Mouse (Mus musculus) ES-E14 (cell line): ENCODE measurements at regions not wholly inside any gene's neighbourhood (a gene's known extent, or its start where the extent isn't known, plus 50 kb on each side); places are given as distances from the start of the nearest gene placed in this dataset.

Source experiments
- DNase-seq: peaks from one replicate; pipeline ENCODE4 v3.0.0-alpha.2; 2013; ENCODE audit warnings: low read depth, low spot score
- H3K27ac ChIP-seq: 2 replicates; pipeline ENCODE4 v1.5.1; 2012; ENCODE audit warnings: low read depth, mild to moderate bottlenecking, low read length, moderate library complexity, mixed read lengths; ENCODE audit not compliant: poor library complexity, insufficient read depth, severe bottlenecking
- H3K36me3 ChIP-seq: 2 replicates; pipeline ENCODE4 v1.6.1; 2012; ENCODE audit warnings: mild to moderate bottlenecking, low read length, moderate library complexity, mixed read lengths; ENCODE audit not compliant: control insufficient read depth, poor library complexity, insufficient read depth, severe bottlenecking
- H3K4me1 ChIP-seq, 2 experiments: fragments of 150-350 bp in 1 of 2; sonication (generic) in 1 of 2; 2 replicates each; pipeline ENCODE4 v1.6.1; 2012; ENCODE audit warnings: low read length in 2 of 2, mild to moderate bottlenecking in 1 of 2, mixed read lengths in 1 of 2; ENCODE audit not compliant: control insufficient read depth in 2 of 2, insufficient read depth in 2 of 2, poor library complexity in 1 of 2
- H3K4me3 ChIP-seq, 2 experiments: fragments of 150-350 bp in 1 of 2; sonication (generic) in 1 of 2; 2 replicates each; pipeline ENCODE4 v1.5.1; 2012; ENCODE audit warnings: low read length in 2 of 2, low read depth in 1 of 2, mild to moderate bottlenecking in 1 of 2, mixed read lengths in 1 of 2; ENCODE audit not compliant: insufficient read depth in 1 of 2, poor library complexity in 1 of 2, severe bottlenecking in 1 of 2
- H3K9ac ChIP-seq: 2 replicates; pipeline ENCODE4 v1.6.1; 2012; ENCODE audit warnings: low read depth, mild to moderate bottlenecking, low read length, mixed read lengths; ENCODE audit not compliant: poor library complexity, insufficient read depth, severe bottlenecking
- H3K9me3 ChIP-seq: fragments of 150-350 bp; sonication (generic); 2 replicates; pipeline ENCODE4 v1.6.1; 2012; ENCODE audit warnings: low read depth, mild to moderate bottlenecking, low read length; ENCODE audit not compliant: control insufficient read depth, insufficient read depth
- CHD2 ChIP-seq: IDR thresholded peaks from 2 replicates; pipeline ENCODE4 v1.6.1; 2014; ENCODE audit warnings: mild to moderate bottlenecking, low read depth, low read length, inconsistent platforms
- HCFC1 ChIP-seq: IDR thresholded peaks from 2 replicates; pipeline ENCODE4 v1.6.1; 2012; ENCODE audit warnings: low read length, inconsistent platforms, borderline replicate concordance; ENCODE audit not compliant: insufficient read depth
- MAFK ChIP-seq: IDR thresholded peaks from 2 replicates; pipeline ENCODE4 v1.6.1; 2014; ENCODE audit warnings: mild to moderate bottlenecking, low read depth, low read length, inconsistent platforms; ENCODE audit not compliant: insufficient read depth
- ZC3H11A ChIP-seq: IDR thresholded peaks from 2 replicates; pipeline ENCODE4 v1.6.1; 2012; ENCODE audit warnings: low read depth, mild to moderate bottlenecking, inconsistent platforms, low read length, borderline replicate concordance
- ZNF384 ChIP-seq: IDR thresholded peaks from 2 replicates; pipeline ENCODE4 v1.6.1; 2012; ENCODE audit warnings: low read depth, low read length, inconsistent platforms
- in situ Hi-C, 2 experiments: fragments of 600-800 bp; cut with MboI; formaldehyde crosslinking; loops; one replicate each; pipeline ENCODE4 v1.15.1; 2025; ENCODE audit warnings: low sequenced_read_pairs in 2 of 2, inconsistent platforms in 1 of 2; ENCODE audit not compliant: unreplicated experiment in 2 of 2

DNA sequence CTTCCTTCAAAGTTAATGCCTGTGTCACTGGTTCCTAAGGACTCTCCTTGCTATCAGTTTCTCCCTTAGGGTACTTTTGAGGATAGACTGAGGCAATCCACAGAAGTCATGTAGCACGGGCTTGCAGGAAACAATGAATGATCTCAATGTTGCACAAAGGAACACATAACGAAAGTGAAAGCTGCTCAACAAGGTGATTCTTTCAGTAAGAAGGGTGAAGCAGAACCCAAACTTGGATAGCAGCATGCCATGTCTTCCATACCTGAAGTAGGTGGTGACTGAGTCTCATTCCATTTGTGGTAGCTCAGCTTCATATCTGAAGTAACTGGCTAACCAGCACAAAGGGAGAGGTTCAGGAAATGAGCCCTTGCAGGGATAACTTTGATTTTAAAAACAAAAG is 325.7 kb downstream of the H2al1j start:
- DNase-seq = no peak
- Histone ChIP-seq H3K9ac (no peak overlapping the region), H3K4me3 (no peak overlapping the region), H3K9me3 (no peaks in the 10 kb centered on the region), H3K27ac (no peak overlapping the region), H3K36me3 (no peaks in the 10 kb centered on the region), H3K4me1 (no peaks in the 10 kb centered on the region)
- TF ChIP-seq MAFK = no peak
- TF ChIP-seq ZNF384 = no peak
- no peak for TF ChIP-seq ZC3H11A
- TF ChIP-seq HCFC1 = no peak
- no peak for TF ChIP-seq CHD2
- in situ Hi-C loops = loop anchor here in 1 of 2 experiments (25.0 kb wide), 1 partner anchor 434 kb away; no protein-coding TSS in a partner anchor

- no peaks in the 10 kb centered on the region for H3K4me1 ChIP-seq
- no peak overlapping the region for H3K4me3 ChIP-seq
- H3K9ac ChIP-seq = no peak overlapping the region
- TF ChIP-seq ZNF384 (no peak), CHD2 (no peak), MAFK (no peak), HCFC1 (no peak), ZC3H11A (no peak)
- no peak for DNase-seq
- H3K9me3 ChIP-seq = no peaks in the 10 kb centered on the region
- in situ Hi-C loops = loop anchor here in 1 of 2 experiments (25.0 kb wide), 1 partner anchor 432 kb away; no protein-coding TSS in a partner anchor
- no peak overlapping the region for H3K27ac ChIP-seq
- no peaks in the 10 kb centered on the region for H3K36me3 ChIP-seq
These were observed 327.4 kb downstream of the H2al1j start for GRCm38 (mm10) chrX:11654976-11655375.

DNA sequence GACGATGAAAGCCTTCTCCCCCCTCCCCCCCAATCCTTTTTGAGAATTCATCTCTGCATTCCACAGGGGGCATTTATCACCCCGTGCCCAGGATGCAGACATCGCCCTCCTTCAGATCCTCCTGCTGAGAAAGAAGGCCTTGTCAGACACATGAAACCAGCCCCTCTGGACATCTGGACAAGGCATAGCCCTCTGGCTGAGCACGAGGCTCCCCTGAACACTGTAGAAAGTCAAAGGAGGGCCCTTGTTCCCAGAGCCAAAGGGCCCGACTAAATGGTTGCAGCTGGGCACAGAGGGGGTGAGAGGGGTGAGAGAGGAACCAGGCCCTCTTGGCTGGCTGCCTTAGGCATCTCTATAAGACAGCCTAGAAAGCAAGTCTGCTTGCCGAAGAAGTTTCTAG is 327.8 kb downstream of the H2al1j start:
- Histone ChIP-seq H3K27ac (no peak overlapping the region), H3K4me1 (no peaks in the 10 kb centered on the region), H3K4me3 (no peak overlapping the region), H3K9ac (no peak overlapping the region), H3K9me3 (no peaks in the 10 kb centered on the region), H3K36me3 (no peaks in the 10 kb centered on the region)
- in situ Hi-C loops = loop anchor here in 1 of 2 experiments (25.0 kb wide), 1 partner anchor 432 kb away; no protein-coding TSS in a partner anchor
- DNase-seq = no peak
- no peak for TF ChIP-seq CHD2
- no peak for TF ChIP-seq MAFK

DNA sequence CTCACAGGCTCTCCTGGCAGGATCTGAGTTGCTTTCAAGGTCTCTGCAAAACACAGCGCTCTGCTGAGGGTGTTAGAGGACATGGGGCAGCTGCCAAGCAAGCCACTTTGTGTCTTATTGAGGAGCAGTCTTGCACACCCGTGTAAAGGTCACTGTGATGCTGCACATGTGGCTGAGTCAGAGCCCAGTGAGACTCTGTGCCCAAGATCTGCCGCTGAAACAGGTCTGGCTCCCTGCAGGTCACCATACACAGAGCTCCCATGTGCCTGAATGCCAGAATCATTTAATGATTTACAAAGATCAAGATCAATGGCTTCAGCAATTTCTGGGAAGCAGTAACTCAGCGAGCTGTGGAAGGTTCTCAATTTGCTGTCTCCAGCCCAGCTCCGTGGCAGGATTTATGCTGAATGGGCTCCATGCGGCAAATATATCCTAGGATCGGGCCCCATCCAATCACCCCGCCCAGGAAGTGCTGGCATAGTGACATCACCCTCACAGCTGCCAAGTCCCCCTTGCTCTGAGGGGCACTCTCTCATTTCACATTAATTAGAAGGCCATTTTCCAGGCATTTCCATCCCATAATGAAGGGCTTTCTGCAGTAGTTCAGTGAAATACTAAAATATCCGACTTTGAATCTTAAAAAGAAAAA is 330.1 kb downstream of the H2al1j start:
- no peaks in the 10 kb centered on the region for H3K9me3 ChIP-seq
- no peaks in the 10 kb centered on the region for H3K36me3 ChIP-seq
- H3K4me3 ChIP-seq = no peak overlapping the region
- TF ChIP-seq MAFK (no peak), HCFC1 (no peak), ZNF384 (no peak), CHD2 (no peak), ZC3H11A (no peak)
- in situ Hi-C loops = loop anchor here in 1 of 2 experiments (25.0 kb wide), 1 partner anchor 430 kb away; no protein-coding TSS in a partner anchor
- H3K27ac ChIP-seq = no peak overlapping the region
- no peak for DNase-seq
- no peaks in the 10 kb centered on the region for H3K4me1 ChIP-seq
- H3K9ac ChIP-seq = no peak overlapping the region
